Mouse (Mus musculus) limb, embryonic 12.5 days (tissue): ENCODE measurements around the gene Camsap2. TPM values are rescaled to one million over a fixed set of nuclear protein-coding genes. Genes with fewer than 3 reads are reported as not detected.

ENCODE experiments used
- ATAC-seq: fragments of 200-750 bp; cut with Nextera tagmentation; 2 replicates; pipeline ENCODE4 v1.8.0; 2017; ENCODE audit warnings: low read depth, moderate TSS enrichment; ENCODE audit not compliant: insufficient number of reproducible peaks, insufficient read depth, low FRiP score, low TSS enrichment
- H3K27ac ChIP-seq: fragments of 300-500 bp; sonication (generic); 2 replicates; pipeline ENCODE4 v1.5.1; 2016; ENCODE audit warnings: mild to moderate bottlenecking, moderate library complexity
- H3K27me3 ChIP-seq: fragments of 300-500 bp; sonication (generic); 2 replicates; pipeline ENCODE4 v1.6.1; 2016; ENCODE audit warnings: mild to moderate bottlenecking, moderate library complexity
- H3K36me3 ChIP-seq: fragments of 300-500 bp; sonication (generic); 2 replicates; pipeline ENCODE4 v1.6.1; 2016; ENCODE audit warnings: mild to moderate bottlenecking, moderate library complexity
- H3K4me1 ChIP-seq: fragments of 300-500 bp; sonication (generic); replicated peaks from 2 replicates; pipeline ENCODE4 v1.6.1; 2016
- H3K4me2 ChIP-seq: fragments of 300-500 bp; sonication (generic); 2 replicates; pipeline ENCODE4 v1.6.1; 2016; ENCODE audit warnings: mild to moderate bottlenecking, moderate library complexity
- H3K4me3 ChIP-seq: fragments of 300-500 bp; sonication (generic); replicated peaks from 2 replicates; pipeline ENCODE4 v1.5.1; 2016; ENCODE audit warnings: mild to moderate bottlenecking
- H3K9ac ChIP-seq: fragments of 300-500 bp; sonication (generic); replicated peaks from 2 replicates; pipeline ENCODE4 v1.6.1; 2016; ENCODE audit warnings: mild to moderate bottlenecking, moderate library complexity
- H3K9me3 ChIP-seq: fragments of 300-500 bp; sonication (generic); 2 replicates; pipeline ENCODE4 v1.6.1; 2016; ENCODE audit warnings: mild to moderate bottlenecking, moderate library complexity
- WGBS: fragments of 180-500 bp; shearing (Covaris S2); methylation state at CpG from one replicate; pipeline ENCODE4 v1.1.7; 2016; 5-methylcytosine and 5-hydroxymethylcytosine counted together
- polyA plus RNA-seq: library from polyadenylated mRNA; unstranded; fragments of >200 nt; fragmentation: Nextera tagmentation; extraction: Ambion mirVana; gene quantifications from 2 replicates; pipeline ENCODE4 v1.2.1, GENCODE M21; 2016

Gene Camsap2
- polyA plus RNA-seq, 1 experiment from 2014 or later, result 15.6 TPM

- Histone ChIP-seq H3K9me3 (no peaks in the 10 kb centered on the region), H3K4me1 (peaks cover 10% of the 10 kb centered on the region), H3K36me3 (peaks cover 86% of the 10 kb centered on the region), H3K9ac (no peak overlapping the region), H3K4me3 (no peak overlapping the region), H3K27me3 (no peaks in the 10 kb centered on the region), H3K27ac (no peak overlapping the region), H3K4me2 (no peak overlapping the region)
- ATAC-seq, result no peak
- 79% methylated on average over 10 of the region's 10 CpGs for WGBS
These were observed 122.1 kb downstream of the Camsap2 start for GRCm38 (mm10) chr1:136223758-136224342.

GRCm38 (mm10) chr1:136222386-136222785 is 123.5 kb downstream of the Camsap2 start:
- H3K4me3 ChIP-seq, result no peak overlapping the region
- H3K27ac ChIP-seq, result no peak overlapping the region
- peaks cover 98% of the 10 kb centered on the region for H3K36me3 ChIP-seq
- H3K27me3 ChIP-seq, result no peaks in the 10 kb centered on the region
- no peak overlapping the region for H3K9ac ChIP-seq
- H3K9me3 ChIP-seq, result no peaks in the 10 kb centered on the region
- no peaks in the 10 kb centered on the region for H3K4me1 ChIP-seq
- ATAC-seq, result no peak
- no peak overlapping the region for H3K4me2 ChIP-seq
- WGBS, result 89% methylated on average over 10 of the region's 10 CpGs

- no peak for ATAC-seq
- WGBS, result 82% methylated on average over 10 of the region's 10 CpGs
- Histone ChIP-seq H3K9me3 (no peaks in the 10 kb centered on the region), H3K27me3 (no peaks in the 10 kb centered on the region), H3K4me2 (no peak overlapping the region), H3K27ac (no peak overlapping the region), H3K4me3 (no peak overlapping the region), H3K9ac (no peak overlapping the region), H3K36me3 (peaks cover 98% of the 10 kb centered on the region), H3K4me1 (no peaks in the 10 kb centered on the region)
These were observed 125.7 kb downstream of the Camsap2 start for GRCm38 (mm10) chr1:136220037-136220871.

Other genes starting within 250 kb of the Camsap2 start
- 10.6 and 11.4 TPM in 2 replicates for gene Kif21b, start 214.7 kb downstream of the Camsap2 start, polyA plus RNA-seq
- gene Mroh3, start 133.3 kb downstream of the Camsap2 start, polyA plus RNA-seq, result 0.23 and 0.40 TPM in 2 replicates
- gene Inava, start 111.8 kb downstream of the Camsap2 start, polyA plus RNA-seq, result 25.4 and 28.4 TPM in 2 replicates
- not detected in 2 replicates for gene Gpr25, start 85.2 kb downstream of the Camsap2 start, polyA plus RNA-seq
- 20.9 and 21.1 TPM in 2 replicates for gene Ddx59, start 69.2 kb upstream of the Camsap2 start, polyA plus RNA-seq
- 8.8 and 9.8 TPM in 2 replicates for gene Kif14, start 120.2 kb upstream of the Camsap2 start, polyA plus RNA-seq